Mouse (Mus musculus): ENCODE measurements around the gene Slc5a9. TPM values are rescaled to one million over a fixed set of nuclear protein-coding genes. Genes with fewer than 3 reads are reported as not detected.

Slc5a9 gene
- polyA plus RNA-seq, 1 experiment from 2014 or later, result not detected

Other genes with a start within 250 kb of the Slc5a9 start
- 10.3 and 12.2 TPM in 2 replicates for gene Spata6, start 182.9 kb downstream of the Slc5a9 start, polyA plus RNA-seq (2014; fragmentation: Nextera tagmentation; extraction: Ambion mirVana)
- gene Skint8, start 16.5 kb upstream of the Slc5a9 start, polyA plus RNA-seq (2014; fragmentation: Nextera tagmentation; extraction: Ambion mirVana), result not detected in 2 replicates
- not detected in 2 replicates for gene Skint7, start 70.0 kb upstream of the Slc5a9 start, polyA plus RNA-seq (2014; fragmentation: Nextera tagmentation; extraction: Ambion mirVana)
- gene Skint1, start 103.4 kb upstream of the Slc5a9 start, polyA plus RNA-seq (2014; fragmentation: Nextera tagmentation; extraction: Ambion mirVana), result not detected in 2 replicates
- gene Skint4, start 169.1 kb upstream of the Slc5a9 start, polyA plus RNA-seq (2014; fragmentation: Nextera tagmentation; extraction: Ambion mirVana), result not detected in 2 replicates